Mouse (Mus musculus): ENCODE results near the gene Nudt2.
A peak's percentile ranks its signal among the peaks of the same experiment; 100 is the strongest.

Gene Nudt2

GRCm38 (mm10) chr4:41494378-41494777, 29.4 kb downstream of the Nudt2 start:
- no peak for DNase-seq (ENCODE audit: low spot score)

GRCm38 (mm10) chr4:41495076-41495475, 30.1 kb downstream of the Nudt2 start:
- no peak for DNase-seq (ENCODE audit: low spot score)

GRCm38 (mm10) chr4:41495850-41496249, 30.9 kb downstream of the Nudt2 start:
- DNase-seq (ENCODE audit: low spot score): no peak

- no peak for DNase-seq (ENCODE audit: low spot score)
Measured at GRCm38 (mm10) chr4:41497046-41497445, 32.1 kb downstream of the Nudt2 start.

GRCm38 (mm10) chr4:41497579-41497978, 32.6 kb downstream of the Nudt2 start:
- DNase-seq (ENCODE audit: low spot score): no peak

- no peak for DNase-seq (ENCODE audit: low spot score)
Measured at GRCm38 (mm10) chr4:41497995-41498845, 33.3 kb downstream of the Nudt2 start.

- no peak for DNase-seq (ENCODE audit: low spot score)
Measured at GRCm38 (mm10) chr4:41498921-41499391, 34.0 kb downstream of the Nudt2 start.

- no peak for DNase-seq (ENCODE audit: low spot score)
Measured at GRCm38 (mm10) chr4:41499619-41500018, 34.7 kb downstream of the Nudt2 start.

- no peak for DNase-seq (ENCODE audit: low spot score)
Measured at GRCm38 (mm10) chr4:41500787-41501186, 35.8 kb downstream of the Nudt2 start.

- no peak for DNase-seq (ENCODE audit: low spot score)
Measured at GRCm38 (mm10) chr4:41502171-41502940, 37.4 kb downstream of the Nudt2 start.

- DNase-seq (ENCODE audit: low spot score): peak; percentile 92
Measured at GRCm38 (mm10) chr4:41502986-41503412, 38.0 kb downstream of the Nudt2 start, which contains the start of gene AI464131. TSS of gene AI464131 (minus strand) at chr4:41503076.

- no peak for DNase-seq (ENCODE audit: low spot score)
Measured at GRCm38 (mm10) chr4:41504325-41504724, 39.4 kb downstream of the Nudt2 start.

- DNase-seq (ENCODE audit: low spot score): no peak
Measured at GRCm38 (mm10) chr4:41505131-41505551, 40.2 kb downstream of the Nudt2 start.

- peak; percentile 60 for DNase-seq (ENCODE audit: low spot score)
Measured at GRCm38 (mm10) chr4:41506156-41506555, 41.2 kb downstream of the Nudt2 start.

- DNase-seq (ENCODE audit: low spot score): peak; percentile 81
Measured at GRCm38 (mm10) chr4:41506906-41507305, 42.0 kb downstream of the Nudt2 start.

- DNase-seq (ENCODE audit: low spot score): no peak
Measured at GRCm38 (mm10) chr4:41507326-41507924, 42.5 kb downstream of the Nudt2 start.

- no peak for DNase-seq (ENCODE audit: low spot score)
Measured at GRCm38 (mm10) chr4:41507998-41508397, 43.0 kb downstream of the Nudt2 start.

- DNase-seq (ENCODE audit: low spot score): no peak
Measured at GRCm38 (mm10) chr4:41513309-41513708, 48.4 kb downstream of the Nudt2 start.

- DNase-seq (ENCODE audit: low spot score): no peak
Measured at GRCm38 (mm10) chr4:41513714-41514113, 48.8 kb downstream of the Nudt2 start.

- DNase-seq (ENCODE audit: low spot score): no peak
Measured at GRCm38 (mm10) chr4:41517233-41517632, 52.3 kb downstream of the Nudt2 start, which contains the start of gene 1110017D15Rik. TSS of gene 1110017D15Rik (minus strand) at chr4:41517333.

GRCm38 (mm10) chr4:41518349-41518748, 53.4 kb downstream of the Nudt2 start:
- DNase-seq (ENCODE audit: low spot score): no peak

- DNase-seq (ENCODE audit: low spot score): no peak
Measured at GRCm38 (mm10) chr4:41519195-41519594, 54.2 kb downstream of the Nudt2 start.
